Mouse (Mus musculus) ES-E14 (cell line): Measurements from ENCODE around the gene Cradd. TPM values are rescaled to one million over a fixed set of nuclear protein-coding genes. Genes with fewer than 3 reads are reported as not detected.

ENCODE experiments used
- DNase-seq: peaks from one replicate; pipeline ENCODE4 v3.0.0-alpha.2; 2013; ENCODE audit warnings: low read depth, low spot score
- H3K27ac ChIP-seq: 2 replicates; pipeline ENCODE4 v1.5.1; 2012; ENCODE audit warnings: low read depth, mild to moderate bottlenecking, low read length, moderate library complexity, mixed read lengths; ENCODE audit not compliant: poor library complexity, insufficient read depth, severe bottlenecking
- H3K36me3 ChIP-seq: 2 replicates; pipeline ENCODE4 v1.6.1; 2012; ENCODE audit warnings: mild to moderate bottlenecking, low read length, moderate library complexity, mixed read lengths; ENCODE audit not compliant: control insufficient read depth, poor library complexity, insufficient read depth, severe bottlenecking
- H3K4me1 ChIP-seq, 2 experiments: fragments of 150-350 bp in 1 of 2; sonication (generic) in 1 of 2; 2 replicates each; pipeline ENCODE4 v1.6.1; 2012; ENCODE audit warnings: low read length in 2 of 2, mild to moderate bottlenecking in 1 of 2, mixed read lengths in 1 of 2; ENCODE audit not compliant: control insufficient read depth in 2 of 2, insufficient read depth in 2 of 2, poor library complexity in 1 of 2
- H3K4me3 ChIP-seq, 2 experiments: fragments of 150-350 bp in 1 of 2; sonication (generic) in 1 of 2; 2 replicates each; pipeline ENCODE4 v1.5.1; 2012; ENCODE audit warnings: low read length in 2 of 2, low read depth in 1 of 2, mild to moderate bottlenecking in 1 of 2, mixed read lengths in 1 of 2; ENCODE audit not compliant: insufficient read depth in 1 of 2, poor library complexity in 1 of 2, severe bottlenecking in 1 of 2
- H3K9ac ChIP-seq: 2 replicates; pipeline ENCODE4 v1.6.1; 2012; ENCODE audit warnings: low read depth, mild to moderate bottlenecking, low read length, mixed read lengths; ENCODE audit not compliant: poor library complexity, insufficient read depth, severe bottlenecking
- H3K9me3 ChIP-seq: fragments of 150-350 bp; sonication (generic); 2 replicates; pipeline ENCODE4 v1.6.1; 2012; ENCODE audit warnings: low read depth, mild to moderate bottlenecking, low read length; ENCODE audit not compliant: control insufficient read depth, insufficient read depth
- CHD2 ChIP-seq: IDR thresholded peaks from 2 replicates; pipeline ENCODE4 v1.6.1; 2014; ENCODE audit warnings: mild to moderate bottlenecking, low read depth, low read length, inconsistent platforms
- HCFC1 ChIP-seq: IDR thresholded peaks from 2 replicates; pipeline ENCODE4 v1.6.1; 2012; ENCODE audit warnings: low read length, inconsistent platforms, borderline replicate concordance; ENCODE audit not compliant: insufficient read depth
- MAFK ChIP-seq: IDR thresholded peaks from 2 replicates; pipeline ENCODE4 v1.6.1; 2014; ENCODE audit warnings: mild to moderate bottlenecking, low read depth, low read length, inconsistent platforms; ENCODE audit not compliant: insufficient read depth
- ZC3H11A ChIP-seq: IDR thresholded peaks from 2 replicates; pipeline ENCODE4 v1.6.1; 2012; ENCODE audit warnings: low read depth, mild to moderate bottlenecking, inconsistent platforms, low read length, borderline replicate concordance
- ZNF384 ChIP-seq: IDR thresholded peaks from 2 replicates; pipeline ENCODE4 v1.6.1; 2012; ENCODE audit warnings: low read depth, low read length, inconsistent platforms
- in situ Hi-C, 2 experiments: fragments of 600-800 bp; cut with MboI; formaldehyde crosslinking; loops; one replicate each; pipeline ENCODE4 v1.15.1; 2025; ENCODE audit warnings: low sequenced_read_pairs in 2 of 2, inconsistent platforms in 1 of 2; ENCODE audit not compliant: unreplicated experiment in 2 of 2
- total RNA-seq: library from RNA; depleted of rRNA; stranded (reverse); fragments of 300-350 nt; gene quantifications from 2 replicates; pipeline ENCODE4 v1.2.3, GENCODE M21; 2012

The Cradd gene
- total RNA-seq, 1 experiment = 8.4 TPM

DNA sequence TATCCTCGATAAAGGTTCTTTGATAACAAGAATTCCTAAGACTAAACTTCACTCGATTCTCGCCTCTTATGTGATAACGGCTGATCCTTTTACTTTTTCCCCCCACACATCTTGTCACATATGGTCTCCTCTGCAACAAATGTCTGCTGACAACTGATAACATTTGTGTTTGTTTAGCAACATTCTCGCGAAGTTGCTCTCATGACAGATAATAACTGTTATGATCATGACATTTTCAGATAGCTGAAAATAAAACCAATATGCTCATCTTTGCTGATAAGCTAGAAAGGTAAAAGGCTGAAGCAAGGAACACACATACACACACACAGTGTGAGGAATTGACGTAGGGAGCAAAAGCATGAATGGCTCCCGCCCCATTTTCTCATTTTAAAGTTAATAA lies 34.1 kb downstream of the Cradd start:
- Histone ChIP-seq H3K4me1 (peaks cover 2 to 5% of the 10 kb centered on the region in 2 experiments; a peak in 1 of 4 replicates), H3K9me3 (no peaks in the 10 kb centered on the region), H3K9ac (no peak overlapping the region), H3K36me3 (no peaks in the 10 kb centered on the region), H3K4me3 (no peak overlapping the region), H3K27ac (no peak overlapping the region)
- no peak for TF ChIP-seq CHD2
- no peak for TF ChIP-seq ZNF384
- TF ChIP-seq ZC3H11A = no peak
- TF ChIP-seq MAFK = no peak
- no peak for TF ChIP-seq HCFC1
- DNase-seq = no peak
- in situ Hi-C loops = loop anchor here in 1 of 2 experiments (25.0 kb wide), 1 partner anchor 303 kb away; no protein-coding TSS in a partner anchor

DNA sequence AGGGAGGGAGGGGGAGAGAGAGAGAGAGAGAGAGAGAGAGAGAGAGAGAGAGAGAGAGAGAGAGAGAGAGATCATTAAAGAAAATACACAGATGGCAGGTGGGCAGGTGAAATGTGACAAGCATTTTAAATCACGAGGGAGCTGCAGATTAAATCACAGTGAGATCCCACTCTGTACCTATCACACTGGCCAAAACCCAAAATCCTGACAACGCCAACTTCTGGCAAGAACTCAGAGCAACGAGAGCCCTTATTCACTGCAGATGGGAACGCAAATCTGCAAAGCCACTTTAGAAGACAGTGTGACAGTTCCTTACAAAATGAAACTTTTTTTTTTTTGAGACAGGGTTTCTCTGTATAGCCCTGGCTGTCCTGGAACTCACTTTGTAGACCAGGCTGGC lies 35.7 kb downstream of the Cradd start:
- in situ Hi-C loops = loop anchor here in 1 of 2 experiments (25.0 kb wide), 1 partner anchor 301 kb away; no protein-coding TSS in a partner anchor
- no peak for DNase-seq
- no peak overlapping the region for H3K27ac ChIP-seq
- no peaks in the 10 kb centered on the region for H3K9me3 ChIP-seq
- H3K4me3 ChIP-seq = no peak overlapping the region
- peaks cover 2 to 5% of the 10 kb centered on the region in 2 experiments; a peak in 1 of 4 replicates for H3K4me1 ChIP-seq
- TF ChIP-seq HCFC1 (no peak), MAFK (no peak), ZNF384 (no peak), ZC3H11A (no peak), CHD2 (no peak)
- no peak overlapping the region for H3K9ac ChIP-seq
- H3K36me3 ChIP-seq = no peaks in the 10 kb centered on the region

DNA sequence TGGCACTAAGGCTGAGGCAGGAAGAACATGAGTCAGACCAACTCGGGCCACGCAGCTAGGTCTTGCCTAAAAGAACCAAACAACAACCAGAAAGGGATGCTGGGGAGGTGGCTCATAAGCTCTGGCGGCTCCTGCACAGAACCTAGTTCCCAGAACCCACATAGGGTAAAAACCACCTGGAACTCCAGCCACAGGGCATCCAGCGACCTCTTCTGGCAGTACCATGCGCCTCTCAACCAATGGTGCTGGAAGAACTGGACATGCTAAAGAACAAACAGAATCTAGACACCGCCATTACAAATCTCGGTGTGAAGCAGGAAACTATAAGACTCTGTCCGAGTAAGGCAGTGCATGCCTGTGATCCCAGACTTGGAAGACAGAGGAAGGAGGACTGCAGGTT lies 36.6 kb downstream of the Cradd start:
- DNase-seq = no peak
- Histone ChIP-seq H3K36me3 (no peaks in the 10 kb centered on the region), H3K4me3 (0 out of 4 replicates have a peak overlapping the region, but pooled peaks of 1 of the 2 experiments have one; percentile 27), H3K9me3 (no peaks in the 10 kb centered on the region), H3K9ac (no peak overlapping the region), H3K27ac (no peak overlapping the region), H3K4me1 (peaks cover 2 to 7% of the 10 kb centered on the region in 2 experiments; a peak in 2 of 4 replicates)
- in situ Hi-C loops = loop anchor here in 1 of 2 experiments (25.0 kb wide), 1 partner anchor 300 kb away; no protein-coding TSS in a partner anchor
- 0 out of 2 replicates have a peak, but pooled peaks have one; percentile 28 for TF ChIP-seq ZC3H11A
- no peak for TF ChIP-seq ZNF384

GRCm38 (mm10) chr10:95283434-95283833 lies 40.5 kb downstream of the Cradd start:
- no peak for DNase-seq
- TF ChIP-seq ZNF384 = no peak
- TF ChIP-seq CHD2 = no peak
- Histone ChIP-seq H3K4me1 (peaks cover 0 to 7% of the 10 kb centered on the region in 2 experiments; a peak in 2 of 4 replicates), H3K4me3 (no peak overlapping the region), H3K27ac (no peak overlapping the region), H3K36me3 (no peaks in the 10 kb centered on the region), H3K9ac (no peak overlapping the region), H3K9me3 (no peaks in the 10 kb centered on the region)
- in situ Hi-C loops = loop anchor here in 1 of 2 experiments (25.0 kb wide), 1 partner anchor 296 kb away; no protein-coding TSS in a partner anchor

GRCm38 (mm10) chr10:95281996-95282395 lies 41.9 kb downstream of the Cradd start:
- DNase-seq = no peak
- Histone ChIP-seq H3K9ac (no peak overlapping the region), H3K36me3 (no peaks in the 10 kb centered on the region), H3K4me1 (peaks cover 0 to 7% of the 10 kb centered on the region in 2 experiments; a peak in 2 of 4 replicates), H3K27ac (no peak overlapping the region), H3K4me3 (no peak overlapping the region), H3K9me3 (no peaks in the 10 kb centered on the region)
- in situ Hi-C loops = loop anchor here in 1 of 2 experiments (25.0 kb wide), 1 partner anchor 295 kb away; no protein-coding TSS in a partner anchor
- TF ChIP-seq ZNF384 (no peak), CHD2 (no peak), MAFK (no peak), ZC3H11A (no peak), HCFC1 (no peak)
